Mouse (Mus musculus) adrenal gland, postnatal 14 days (tissue): ENCODE data around the gene Pxt1. TPM values are rescaled to one million over a fixed set of nuclear protein-coding genes. Genes with fewer than 3 reads are reported as not detected.
A peak's percentile ranks its signal among the peaks of the same experiment; 100 is the strongest.

Experiments
- DNase-seq: peaks from one replicate; pipeline ENCODE4 v3.0.0; 2021; ENCODE audit warnings: mixed read lengths
- total RNA-seq: library from RNA; stranded (reverse); gene quantifications from 2 replicates; pipeline ENCODE4 v1.2.3, GENCODE M21; 2021

Gene Pxt1
- total RNA-seq, 1 experiment from 2014 or later, result 1.3 TPM

DNA sequence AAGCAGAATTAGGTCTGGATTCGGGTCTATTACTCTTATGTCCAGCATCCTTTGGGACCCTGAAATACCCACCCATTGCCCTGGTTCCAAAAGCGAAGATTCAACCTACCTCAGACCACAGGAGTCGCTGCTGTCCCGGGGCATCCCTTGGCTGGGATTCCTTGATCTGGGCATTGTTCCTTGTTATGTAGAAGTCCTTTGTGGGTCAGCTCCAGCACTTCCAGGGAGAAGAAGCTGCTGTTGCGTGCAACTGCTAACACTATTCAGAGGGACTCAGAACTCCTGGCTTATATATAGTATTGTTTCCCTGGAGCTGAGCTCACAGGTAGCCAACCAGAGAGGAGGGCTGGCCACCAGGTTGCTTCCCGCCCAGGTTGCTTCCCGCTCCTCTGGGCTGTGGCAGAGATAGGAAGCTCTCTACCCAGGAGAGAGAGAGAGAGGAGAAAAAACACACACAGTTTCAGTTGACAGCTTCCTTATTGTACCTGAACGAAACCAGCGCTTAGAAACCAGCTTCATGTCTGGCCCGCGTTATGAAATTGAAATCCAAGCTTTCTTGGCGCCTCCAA lies 28.5 kb downstream of the Pxt1 start, which contains the start of gene 4930539E08Rik:
4930539E08Rik (minus strand) TSS at position 265 of the 569 bp plus-strand sequence.
- no peak for DNase-seq

DNA sequence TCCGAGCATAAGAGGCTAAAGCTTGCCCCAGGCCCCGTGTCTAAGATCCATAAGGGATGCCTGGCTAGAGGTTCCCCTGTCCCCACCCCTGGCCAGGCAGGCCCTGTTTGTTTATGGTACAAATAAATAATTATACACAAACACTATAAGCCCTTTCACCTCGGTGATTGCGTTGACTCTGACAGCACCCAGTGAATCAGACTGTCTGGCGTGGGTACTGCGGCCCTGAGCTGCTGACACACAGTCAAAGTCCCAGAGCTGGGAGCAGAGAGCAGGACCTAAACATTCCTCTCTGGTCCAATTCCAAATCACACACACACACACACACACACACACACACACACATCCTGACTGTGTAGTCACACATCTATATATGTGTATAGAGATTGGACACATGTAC lies 29.7 kb downstream of the Pxt1 start:
- peak; percentile 51 for DNase-seq

DNA sequence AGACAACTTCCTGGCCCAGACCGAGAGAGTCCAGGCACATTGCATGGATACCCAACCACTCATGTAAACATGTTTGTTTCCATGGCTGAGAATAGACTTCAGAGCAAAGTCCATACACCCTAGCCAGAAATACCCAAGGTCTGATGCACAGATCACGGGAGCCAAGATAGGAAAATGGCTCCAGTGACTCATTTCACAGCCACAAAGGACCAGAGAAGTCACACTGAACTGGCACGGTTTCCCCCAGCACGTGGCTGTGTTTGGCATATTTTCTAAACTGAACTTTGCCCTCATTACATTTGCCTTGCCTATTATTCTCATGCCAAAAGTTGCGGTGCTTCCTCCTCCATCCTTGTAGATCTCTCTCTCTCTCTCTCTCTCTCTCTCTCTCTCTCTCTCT lies 30.4 kb downstream of the Pxt1 start:
- DNase-seq, result peak; percentile 58

DNA sequence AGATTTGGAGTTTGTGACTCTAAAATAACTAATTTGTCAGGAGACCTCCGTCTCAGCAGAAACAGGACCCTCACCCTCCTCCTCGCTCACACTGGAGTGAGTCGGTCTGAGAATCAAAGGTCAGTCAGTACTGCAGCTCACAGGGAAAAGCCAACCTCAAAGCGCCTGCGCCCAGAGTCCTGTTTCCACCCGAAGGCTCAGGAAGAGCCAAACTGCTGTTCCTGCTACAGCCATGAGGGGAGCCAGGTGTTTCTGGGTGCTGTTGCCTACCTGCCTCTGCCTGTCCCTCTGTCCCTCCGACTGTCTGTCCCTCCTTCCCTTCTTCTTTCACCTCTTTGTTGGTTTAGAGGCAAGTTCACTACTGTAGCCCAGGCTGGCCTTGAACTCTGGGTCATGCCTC lies 33.5 kb downstream of the Pxt1 start:
- no peak for DNase-seq

DNA sequence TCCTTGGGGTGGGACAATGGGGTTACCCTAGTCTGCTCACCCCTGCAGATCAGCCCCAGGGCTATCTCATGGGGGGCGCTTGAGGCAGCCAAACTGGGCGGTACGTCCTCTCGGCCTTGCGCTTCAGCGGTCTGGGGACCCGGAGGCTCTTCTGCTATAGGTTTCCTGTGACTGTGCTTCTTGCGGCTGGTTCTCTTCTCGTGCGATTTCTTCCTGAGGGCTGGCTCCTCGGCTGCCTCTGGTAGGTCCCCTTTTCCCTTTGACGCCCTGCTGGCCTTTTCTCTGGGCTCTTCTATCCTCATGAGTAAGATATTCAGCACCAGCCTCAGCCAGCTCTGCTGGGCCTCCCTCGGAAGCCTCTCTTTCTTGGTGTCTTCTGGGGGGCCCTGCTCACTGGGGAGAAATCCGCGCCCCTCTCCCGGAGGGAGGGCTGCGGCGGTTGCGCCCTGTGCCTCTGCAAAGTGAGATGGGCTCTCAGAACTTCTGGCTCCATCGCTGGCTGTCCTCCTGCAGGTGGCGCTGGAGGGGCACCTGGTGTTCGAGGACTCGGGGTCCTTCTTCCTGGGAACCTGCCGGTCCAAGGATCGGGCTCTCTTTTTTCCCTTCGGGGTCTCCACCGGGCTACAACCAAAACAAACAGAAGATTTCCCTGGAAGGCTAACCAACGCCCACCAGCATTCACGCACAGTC lies 34.2 kb downstream of the Pxt1 start:
- DNase-seq, result peak; percentile 81

DNA sequence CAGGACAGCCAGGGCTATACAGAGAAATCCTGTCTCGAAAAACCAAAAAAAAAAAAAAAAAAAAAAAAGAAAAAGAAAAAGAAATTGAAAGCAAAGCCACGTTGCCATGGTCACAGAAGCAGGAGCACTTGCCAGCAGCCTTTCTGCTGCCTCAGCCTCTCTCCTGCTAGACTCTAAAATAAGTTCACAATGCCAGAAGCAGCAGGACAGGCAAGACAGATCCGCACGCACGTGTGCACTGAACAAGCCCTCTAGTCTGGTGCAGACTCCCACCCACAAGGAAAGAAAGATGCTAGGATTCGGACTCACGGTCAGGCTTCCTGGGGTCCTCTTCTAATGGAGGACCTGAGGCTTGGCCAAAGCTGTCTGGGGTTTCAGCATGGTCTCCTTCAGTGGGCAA lies 35.7 kb downstream of the Pxt1 start:
- no peak for DNase-seq

DNA sequence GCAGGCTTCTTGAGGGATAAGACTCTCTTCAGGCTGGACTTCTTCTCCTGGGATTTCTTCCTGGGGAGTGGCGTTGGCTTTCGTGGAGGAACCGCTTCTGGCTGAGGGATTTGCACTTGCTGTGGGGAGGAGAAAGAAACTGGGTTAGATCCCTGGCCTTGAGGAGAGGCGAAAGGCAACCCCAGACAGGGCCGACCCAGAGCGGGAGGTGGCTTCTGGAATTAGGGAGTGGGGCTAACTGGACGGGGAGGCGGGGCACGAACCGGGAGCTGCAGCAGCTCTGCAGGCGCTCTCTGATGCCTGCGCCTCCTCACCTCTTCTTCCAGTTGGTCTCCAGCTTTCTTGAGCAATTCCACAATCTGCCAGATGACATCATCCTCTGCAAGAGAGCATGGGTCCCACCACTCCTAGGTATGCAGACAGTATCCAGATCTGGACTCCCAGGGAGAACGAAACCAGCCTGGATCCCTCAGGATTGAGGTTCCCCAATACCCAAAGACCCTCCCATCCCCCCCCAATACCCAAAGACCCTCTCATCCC lies 38.2 kb downstream of the Pxt1 start:
- no peak for DNase-seq

DNA sequence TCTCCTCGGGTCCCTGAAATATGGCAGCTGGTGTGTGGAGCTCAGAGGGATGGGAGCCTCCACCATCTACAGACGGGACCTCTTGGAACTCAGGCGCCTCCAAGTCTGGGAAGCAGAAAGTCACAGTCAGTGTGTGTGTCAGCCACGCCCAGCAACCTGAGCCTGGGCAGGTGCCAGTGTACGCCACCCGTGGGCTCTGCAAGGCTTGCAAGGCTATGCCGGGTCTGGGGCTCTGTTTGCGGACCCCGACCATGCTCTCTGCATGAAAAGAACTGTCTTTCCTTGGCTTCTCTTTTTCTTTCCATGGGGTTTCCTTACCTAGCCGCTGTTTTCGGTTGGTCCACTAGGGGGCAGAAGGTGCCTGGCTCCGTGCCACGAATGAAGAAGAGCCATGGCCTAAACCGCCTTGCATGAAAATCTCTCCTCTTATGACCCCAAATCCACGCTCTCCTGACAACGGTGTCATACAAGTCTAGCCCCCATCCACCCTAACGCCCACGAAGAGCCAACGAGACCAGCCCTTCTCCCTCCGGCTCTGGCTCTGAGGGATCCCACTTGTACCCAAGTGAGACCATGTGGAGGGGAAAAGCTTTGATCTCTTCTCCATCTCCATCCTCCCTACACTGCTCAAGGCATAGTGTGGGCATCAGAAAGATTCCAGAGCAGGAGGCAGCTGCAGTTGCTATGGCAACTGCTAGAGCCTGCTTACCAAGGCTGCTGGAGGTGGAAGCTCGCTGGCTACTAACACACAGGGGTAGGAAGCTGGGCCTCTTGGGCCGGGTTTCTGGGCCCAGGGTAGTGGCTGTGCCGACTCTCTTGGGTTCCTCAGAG lies 38.9 kb downstream of the Pxt1 start:
- DNase-seq, result peak; percentile 81

DNA sequence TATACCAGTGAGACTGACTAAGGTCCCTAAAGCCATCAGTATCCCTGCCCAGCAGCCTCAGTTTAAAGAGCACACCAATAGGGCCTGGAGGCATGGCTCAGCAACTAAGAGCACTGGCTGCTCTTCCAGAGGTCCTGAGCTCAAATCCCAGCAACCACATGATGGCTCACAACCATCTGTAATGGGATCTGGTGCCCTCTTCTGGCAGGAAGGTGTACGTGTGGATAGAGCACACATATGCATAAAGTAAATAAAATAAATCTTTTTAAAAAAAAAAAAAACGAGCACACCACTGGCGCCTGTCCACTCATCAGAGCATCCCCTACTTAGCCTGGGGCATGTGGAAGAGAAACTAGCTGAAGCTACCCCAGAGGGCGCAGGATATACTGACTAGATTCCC lies 42.1 kb downstream of the Pxt1 start:
- no peak for DNase-seq

DNA sequence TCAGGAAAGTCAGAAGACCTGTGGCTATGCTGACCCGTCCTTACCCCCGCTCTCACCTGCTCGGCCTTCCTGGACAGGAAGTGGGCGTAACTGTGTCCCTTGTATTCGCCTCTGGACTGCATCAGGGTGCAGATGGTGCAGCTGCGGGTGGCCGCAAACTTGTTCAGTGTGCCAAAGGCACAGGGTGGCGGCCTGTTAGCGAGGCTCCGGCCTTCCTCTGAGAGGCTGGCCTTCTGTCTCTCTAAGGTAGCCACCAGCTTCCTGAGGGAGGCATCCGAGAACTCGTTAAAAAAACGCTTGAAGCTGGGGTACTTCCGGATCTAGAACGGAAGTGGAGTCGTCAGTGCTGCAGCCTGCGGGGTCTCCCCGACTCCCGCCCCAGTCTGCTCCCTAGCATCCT lies 44.2 kb downstream of the Pxt1 start:
- DNase-seq, result no peak

DNA sequence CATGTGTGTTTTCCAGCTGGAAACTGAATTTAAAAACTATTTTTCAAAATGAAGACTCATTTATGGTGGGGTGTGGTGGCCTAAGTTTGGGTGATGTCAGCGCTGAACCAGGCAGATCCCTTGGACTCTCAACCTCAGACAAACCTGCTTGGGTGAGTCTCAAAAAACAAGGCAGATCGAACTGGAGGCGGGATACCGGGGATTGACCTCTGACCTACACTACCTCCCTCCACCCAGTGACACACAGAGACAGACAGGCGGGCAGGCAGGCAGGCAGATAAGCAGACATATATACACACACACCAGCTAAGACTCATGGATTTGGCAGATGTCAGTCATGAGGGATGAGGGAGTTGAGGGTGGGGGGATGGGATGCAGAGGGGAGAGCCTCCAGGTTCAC lies 45.4 kb downstream of the Pxt1 start:
- no peak for DNase-seq

DNA sequence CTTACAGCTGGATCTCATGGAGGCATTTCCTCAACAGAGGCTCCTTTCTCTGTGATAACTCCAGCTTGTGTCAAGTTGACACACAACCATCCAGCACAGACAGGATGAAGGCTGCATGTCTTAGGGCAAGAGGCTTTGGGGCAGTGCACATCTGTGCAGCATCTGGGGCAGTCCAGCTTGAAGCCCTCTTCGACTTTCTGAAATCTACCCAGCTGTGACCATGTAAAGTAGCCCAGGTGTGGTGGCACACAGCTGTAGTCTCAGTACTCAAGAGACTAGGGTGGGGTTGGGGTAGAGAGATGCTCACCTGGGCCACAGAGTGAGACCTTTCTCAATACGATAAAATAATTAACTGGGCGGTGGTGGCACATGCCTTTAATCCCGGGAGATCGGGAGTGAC lies 45.8 kb downstream of the Pxt1 start:
- DNase-seq, result no peak

DNA sequence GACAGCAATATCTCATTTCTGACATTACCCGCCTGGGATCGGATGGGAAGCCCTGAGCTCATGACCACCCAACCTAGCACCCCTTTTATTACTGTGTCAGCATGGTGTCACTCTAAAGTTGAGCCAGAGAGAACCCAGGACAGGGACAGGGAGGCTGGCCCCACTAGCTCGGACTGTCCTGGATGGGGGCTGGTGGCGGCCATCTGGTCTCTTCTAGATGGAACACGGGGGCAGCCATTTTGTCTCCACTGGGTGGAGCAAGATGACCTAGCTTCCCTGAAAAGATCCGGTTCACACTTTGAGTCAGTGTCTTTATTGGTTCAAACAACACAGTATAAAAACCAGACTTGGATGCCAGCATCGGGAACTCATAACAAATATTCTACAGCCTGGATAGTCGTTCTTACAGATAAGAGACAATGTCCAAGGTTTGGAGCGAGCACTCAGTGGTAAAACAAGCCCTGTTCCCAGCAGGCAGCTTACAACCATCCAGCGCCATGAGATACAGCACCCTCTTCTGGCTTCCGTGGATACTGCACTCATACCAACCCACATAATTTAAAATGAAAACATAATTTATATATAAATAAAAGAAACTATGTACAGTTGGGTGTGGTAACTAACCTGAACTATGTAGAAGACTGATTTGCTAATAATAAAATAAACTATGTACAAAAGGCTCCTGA lies 47.4 kb downstream of the Pxt1 start:
- DNase-seq, result no peak

DNA sequence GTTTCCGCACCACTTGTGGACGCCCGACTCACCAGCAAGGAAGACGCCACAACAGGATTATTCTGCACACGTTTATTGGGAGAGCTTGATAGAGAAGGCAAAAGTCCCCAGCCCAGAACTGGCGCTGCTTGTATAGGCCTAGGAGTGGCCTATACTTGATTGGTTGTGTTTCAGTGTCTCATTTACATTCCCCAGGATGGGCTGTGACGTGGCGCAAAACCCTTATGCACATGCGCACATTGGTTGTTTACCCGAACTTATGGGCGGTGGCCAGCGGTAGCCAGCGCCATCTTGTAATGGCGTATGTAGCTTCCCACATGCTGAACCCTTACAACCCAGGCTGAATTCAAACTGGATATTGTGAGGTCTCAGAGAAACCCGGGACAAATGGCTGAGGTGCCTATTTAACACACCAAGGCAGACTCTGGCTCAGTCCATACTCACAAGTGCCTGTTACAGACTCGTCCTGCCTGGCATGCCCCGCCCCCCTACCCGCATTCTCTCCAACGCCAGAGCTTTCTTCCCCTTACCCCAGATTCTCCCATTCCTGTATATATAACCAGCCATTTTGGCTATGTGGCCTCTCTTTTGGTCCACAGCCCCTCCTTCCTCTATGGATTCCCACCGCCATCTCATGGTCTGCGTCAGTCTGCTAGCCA lies 48.3 kb downstream of the Pxt1 start:
- DNase-seq, result no peak

DNA sequence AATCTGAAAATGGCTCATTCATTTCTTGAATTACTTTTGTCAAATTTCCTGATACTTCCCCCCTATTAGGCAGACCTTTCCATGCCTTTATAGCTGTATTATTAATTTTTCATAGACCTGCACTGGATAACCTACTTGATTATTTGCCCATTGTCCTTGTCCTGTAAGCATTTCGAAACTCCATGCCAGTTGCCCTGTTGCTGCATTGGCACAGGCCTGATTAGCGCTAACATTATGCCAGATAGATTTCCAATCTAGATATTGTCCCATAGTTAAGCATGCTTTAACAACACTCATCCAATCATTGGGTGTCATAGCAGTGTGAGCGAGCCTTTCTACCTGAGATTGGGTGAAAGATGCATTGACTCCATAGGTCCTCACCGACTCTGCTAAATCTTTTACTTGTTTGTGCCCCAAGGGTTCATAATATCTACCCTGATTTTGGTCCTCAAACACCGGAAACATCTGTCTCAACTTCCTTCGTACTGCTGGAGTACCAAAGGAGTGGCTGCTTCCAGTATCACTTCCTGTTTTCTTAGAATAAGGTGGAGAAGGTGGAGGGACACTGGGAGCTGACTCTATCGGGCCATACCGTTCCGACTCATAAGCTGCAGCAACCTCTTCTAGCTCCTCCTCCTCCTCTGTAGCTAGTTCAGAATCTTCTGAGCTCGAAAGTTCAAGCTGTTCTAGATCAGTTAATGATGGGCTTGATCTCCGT lies 49.4 kb downstream of the Pxt1 start:
- peak; percentile 32 for DNase-seq

DNA sequence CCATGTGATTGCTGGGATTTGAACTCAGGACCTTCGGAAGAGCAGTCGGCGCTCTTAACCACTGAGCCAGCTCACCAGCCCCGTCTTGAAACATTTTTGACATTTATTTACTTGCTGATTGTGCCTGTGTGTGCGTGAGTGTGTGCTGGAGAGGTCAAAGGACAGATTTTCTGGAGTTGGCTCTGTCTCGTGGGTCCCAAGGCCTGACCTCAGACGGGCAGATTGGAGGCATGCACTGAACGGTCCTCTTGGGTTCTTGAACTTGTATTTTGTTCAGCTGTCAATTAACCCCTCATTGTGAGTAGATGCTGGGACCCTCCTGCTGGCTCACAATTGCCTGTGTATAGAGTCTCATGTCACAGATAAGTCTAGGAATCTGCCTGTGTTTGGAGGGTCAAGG lies 57.4 kb downstream of the Pxt1 start:
- no peak for DNase-seq

DNA sequence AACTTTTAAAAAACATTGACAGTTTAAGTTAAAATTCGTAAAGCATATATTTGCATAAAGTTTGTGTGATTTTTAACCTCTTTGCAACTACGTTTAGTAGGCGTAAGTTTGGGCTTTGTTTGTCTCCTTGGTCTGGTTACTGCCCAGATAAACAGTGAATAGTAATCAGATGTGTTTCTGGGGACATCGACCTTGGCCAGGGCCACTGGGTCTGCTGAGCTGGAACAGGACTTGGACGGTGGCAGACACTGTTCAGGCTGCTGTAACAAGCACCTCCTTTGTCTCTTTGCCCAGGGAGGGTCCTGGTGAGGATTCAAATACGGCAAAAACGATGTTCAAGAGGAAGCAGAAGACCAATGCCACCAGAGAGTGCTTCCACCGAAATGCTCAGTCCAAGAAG lies 58.4 kb downstream of the Pxt1 start:
- DNase-seq, result peak; percentile 39
